In the genomic region with DNA sequence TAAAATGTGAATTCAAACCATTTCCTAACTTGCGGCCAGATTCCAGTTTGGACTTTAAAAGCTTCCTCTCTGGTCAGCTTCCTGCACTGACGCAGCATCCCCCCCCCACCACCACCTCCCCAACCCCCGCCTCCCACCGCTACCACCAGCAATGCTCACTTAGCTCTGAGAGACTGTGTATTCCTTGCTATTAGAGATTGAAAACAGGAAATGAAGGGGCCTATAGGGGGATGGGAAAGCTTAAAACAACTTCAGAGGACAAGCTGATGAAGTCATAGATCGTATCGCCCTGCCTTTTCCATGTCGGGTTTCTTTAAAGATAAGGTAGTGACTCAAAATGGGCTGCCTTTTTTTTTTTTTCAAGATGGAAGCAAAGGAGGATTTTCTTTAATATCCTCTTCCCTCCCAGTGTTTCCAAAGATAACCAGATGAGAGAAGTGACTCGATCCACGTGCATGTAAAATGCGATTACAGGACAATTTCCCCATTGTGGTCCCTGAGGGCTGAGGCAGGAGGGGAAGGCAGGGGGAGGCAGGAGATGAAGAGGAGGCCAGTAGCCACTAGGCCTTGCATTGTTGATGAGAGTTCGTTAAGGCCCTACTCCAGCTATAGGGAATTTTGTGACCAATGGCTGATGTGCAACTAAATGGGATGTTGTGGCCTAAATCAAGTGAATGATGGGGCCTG, we compare ENCODE assay signal across 18 mouse cellular contexts. TPM values are rescaled to one million over a fixed set of nuclear protein-coding genes. Genes with fewer than 3 reads are reported as not detected.
DNase-seq lines count a peak whose midpoint lies in the region; ATAC-seq lines count a peak whose summit lies in the region.
"Had no signal": no experiment of that assay in that cellular context is flagged by ENCODE, and none has a peak within 500 bp of the region (broad histone marks: within the 10 kb centered on the region; RNA-seq: fewer than 3 reads in every experiment).

No protein-coding gene starts in this region.

- DNase-seq in forebrain, embryonic 10.5 days (ENCODE audit: extremely low spot score, low spot score): no peak
- no peak for DNase-seq in kidney, adult 18-20 months
- DNase-seq in layer of hippocampus, postnatal 14 days (ENCODE audit: low spot score in 2 of 2): no peak
- DNase-seq in natural killer cell, adult 2 months (ENCODE audit: low spot score in 2 of 2): no peak
- DNase-seq: B cell, adult 2 months; cerebellum, adult 9-10 months; gastrocnemius, postnatal 14 days had no signal

- no peak overlapping the region for H3K9ac ChIP-seq in forebrain, embryonic 16.5 days (replicated peaks; ENCODE audit: low read depth, low read length)
- no peak overlapping the region for H3K9ac ChIP-seq in kidney, embryonic 14.5 days (ENCODE audit: low read depth, low read length)
- no peak overlapping the region for H3K9ac ChIP-seq in kidney, embryonic 16.5 days (replicated peaks; ENCODE audit: low read length)
- H3K9ac ChIP-seq: limb, embryonic 12.5 days; neural tube, embryonic 12.5 days had no signal

- no peaks in the 10 kb centered on the region for H3K9me3 ChIP-seq in forebrain, embryonic 10.5 days
- no peaks in the 10 kb centered on the region for H3K9me3 ChIP-seq in forebrain, embryonic 16.5 days (ENCODE audit: control insufficient read depth, low read length)
- no peaks in the 10 kb centered on the region for H3K9me3 ChIP-seq in kidney, embryonic 14.5 days (ENCODE audit: control insufficient read depth, low read length)
- H3K9me3 ChIP-seq in kidney, embryonic 16.5 days (ENCODE audit: low read length): no peaks in the 10 kb centered on the region
- H3K9me3 ChIP-seq: limb, embryonic 12.5 days; megakaryocyte, embryonic 14.5 days; neural tube, embryonic 12.5 days had no signal

- H3K4me3 ChIP-seq in forebrain, embryonic 10.5 days: no peak overlapping the region
- H3K4me3 ChIP-seq in forebrain, embryonic 16.5 days (replicated peaks; ENCODE audit: low read length): no peak overlapping the region
- H3K4me3 ChIP-seq in kidney, embryonic 14.5 days (ENCODE audit: low read length): no peak overlapping the region
- H3K4me3 ChIP-seq in kidney, embryonic 16.5 days (ENCODE audit: low read length): no peak overlapping the region
- H3K4me3 ChIP-seq: limb, embryonic 12.5 days; megakaryocyte, embryonic 14.5 days; neural tube, embryonic 12.5 days had no signal

- ATAC-seq in forebrain, embryonic 16.5 days: no peak
- ATAC-seq in kidney, embryonic 14.5 days (ENCODE audit: low FRiP score, low TSS enrichment): no peak
- no peak for ATAC-seq in kidney, embryonic 16.5 days (ENCODE audit: low FRiP score, low TSS enrichment)
- peak; percentile 50; the same call in 1 of the 2 replicates for ATAC-seq in megakaryocyte progenitor cell, adult 5-6 weeks (replicated peaks; ENCODE audit: poor library complexity)
- ATAC-seq: Patski had no signal

- H3K27ac ChIP-seq in forebrain, embryonic 10.5 days: 0 out of 2 replicates have a peak overlapping the region, but pooled peaks have one; percentile 25
- H3K27ac ChIP-seq in forebrain, embryonic 16.5 days (ENCODE audit: low read length): no peak overlapping the region
- peak overlapping the region; percentile 30; the same call in 1 of the 2 replicates for H3K27ac ChIP-seq in kidney, embryonic 14.5 days (ENCODE audit: low read depth, low read length)
- H3K27ac ChIP-seq in kidney, embryonic 16.5 days (ENCODE audit: low read length): peak overlapping the region; percentile 68
- H3K27ac ChIP-seq: neural tube, embryonic 12.5 days had no signal

- no peak overlapping the region for H3K4me2 ChIP-seq in forebrain, embryonic 16.5 days (ENCODE audit: low read length)
- no peak overlapping the region for H3K4me2 ChIP-seq in kidney, embryonic 14.5 days (replicated peaks; ENCODE audit: low read depth, low read length)
- no peak overlapping the region for H3K4me2 ChIP-seq in kidney, embryonic 16.5 days (replicated peaks; ENCODE audit: low read depth, low read length)
- H3K4me2 ChIP-seq: limb, embryonic 12.5 days; neural tube, embryonic 12.5 days had no signal

- H3K36me3 ChIP-seq in forebrain, embryonic 10.5 days (replicated peaks): no peaks in the 10 kb centered on the region
- H3K36me3 ChIP-seq in forebrain, embryonic 16.5 days (ENCODE audit: control insufficient read depth, insufficient read depth): no peaks in the 10 kb centered on the region
- no peaks in the 10 kb centered on the region for H3K36me3 ChIP-seq in kidney, embryonic 14.5 days (ENCODE audit: control insufficient read depth, insufficient read depth, low read length)
- no peaks in the 10 kb centered on the region for H3K36me3 ChIP-seq in kidney, embryonic 16.5 days (ENCODE audit: insufficient read depth, low read length)
- H3K36me3 ChIP-seq: limb, embryonic 12.5 days; neural tube, embryonic 12.5 days had no signal

- peaks cover 97% of the 10 kb centered on the region for H3K27me3 ChIP-seq in forebrain, embryonic 10.5 days (ENCODE audit: poor library complexity, severe bottlenecking)
- H3K27me3 ChIP-seq in forebrain, embryonic 16.5 days (replicated peaks; ENCODE audit: control insufficient read depth, insufficient read depth, low read length): no peaks in the 10 kb centered on the region
- peaks cover 3% of the 10 kb centered on the region; the same call in 1 of the 2 replicates for H3K27me3 ChIP-seq in kidney, embryonic 14.5 days (ENCODE audit: control insufficient read depth, insufficient read depth, low read length)
- peaks cover 14% of the 10 kb centered on the region; the same call in 1 of the 2 replicates for H3K27me3 ChIP-seq in kidney, embryonic 16.5 days (ENCODE audit: insufficient read depth, low read length)
- H3K27me3 ChIP-seq: neural tube, embryonic 12.5 days had no signal

- WGBS in forebrain, embryonic 10.5 days: 53% methylated on average over 11 of the region's 11 CpGs
- 53% methylated on average over 11 of the region's 11 CpGs for WGBS in forebrain, embryonic 16.5 days
- WGBS in kidney, embryonic 14.5 days: 45% methylated on average over 11 of the region's 11 CpGs
- 43% methylated on average over 11 of the region's 11 CpGs for WGBS in kidney, embryonic 16.5 days

- peaks cover 30% of the 10 kb centered on the region for H3K4me1 ChIP-seq in forebrain, embryonic 10.5 days
- H3K4me1 ChIP-seq in forebrain, embryonic 16.5 days (replicated peaks; ENCODE audit: control insufficient read depth, insufficient read depth, low read length): no peaks in the 10 kb centered on the region; the same call in 1 of the 2 replicates
- H3K4me1 ChIP-seq in kidney, embryonic 14.5 days (ENCODE audit: control insufficient read depth, insufficient read depth, low read length): peaks cover 7% of the 10 kb centered on the region; the same call in 1 of the 2 replicates
- H3K4me1 ChIP-seq in kidney, embryonic 16.5 days (ENCODE audit: insufficient read depth, low read length): peaks cover 22% of the 10 kb centered on the region
- H3K4me1 ChIP-seq: neural tube, embryonic 12.5 days had no signal

RNA-seq across cellular contexts. Expression of gene H2al1a, which starts 44.4 kb away (rescaled TPM):
- polyA plus RNA-seq in forebrain, embryonic 10.5 days (2016; fragmentation: Nextera tagmentation; extraction: Ambion mirVana): not detected in 2 replicates
- not detected in 2 replicates for polyA plus RNA-seq in forebrain, embryonic 16.5 days (2015; fragmentation: Nextera tagmentation; extraction: Ambion mirVana)
- polyA plus RNA-seq in kidney, embryonic 14.5 days (2014; fragmentation: Nextera tagmentation; extraction: Ambion mirVana): not detected in 2 replicates
- not detected in 2 replicates for polyA plus RNA-seq in kidney, embryonic 16.5 days (2015; fragmentation: Nextera tagmentation; extraction: Ambion mirVana)
- not detected in 2 replicates for total RNA-seq in megakaryocyte progenitor cell, adult 5-6 weeks (2015)
- not detected in 2 replicates for total RNA-seq in megakaryocyte progenitor cell, adult 5-6 weeks (2017)
- total RNA-seq in layer of hippocampus, postnatal 14 days (2021): not detected
- total RNA-seq: adrenal gland, postnatal 4 days; gastrocnemius, postnatal 14 days had no signal
- polyA plus RNA-seq: large intestine, adult 2 months; limb, embryonic 12.5 days; neural tube, embryonic 12.5 days; Patski; stomach, embryonic 14.5 days had no signal

RNA-seq across cellular contexts. Expression of gene H2al1b, which starts 47.6 kb away (rescaled TPM):
- not detected in 2 replicates for polyA plus RNA-seq in forebrain, embryonic 10.5 days (2016; fragmentation: Nextera tagmentation; extraction: Ambion mirVana)
- polyA plus RNA-seq in forebrain, embryonic 16.5 days (2015; fragmentation: Nextera tagmentation; extraction: Ambion mirVana): not detected in 2 replicates
- not detected in 2 replicates for polyA plus RNA-seq in kidney, embryonic 14.5 days (2014; fragmentation: Nextera tagmentation; extraction: Ambion mirVana)
- polyA plus RNA-seq in kidney, embryonic 16.5 days (2015; fragmentation: Nextera tagmentation; extraction: Ambion mirVana): not detected in 2 replicates
- total RNA-seq in megakaryocyte progenitor cell, adult 5-6 weeks (2015): not detected in 2 replicates
- not detected in 2 replicates for total RNA-seq in megakaryocyte progenitor cell, adult 5-6 weeks (2017)
- total RNA-seq in layer of hippocampus, postnatal 14 days (2021): not detected
- total RNA-seq: adrenal gland, postnatal 4 days; gastrocnemius, postnatal 14 days had no signal
- polyA plus RNA-seq: large intestine, adult 2 months; limb, embryonic 12.5 days; neural tube, embryonic 12.5 days; Patski; stomach, embryonic 14.5 days had no signal

RNA-seq across cellular contexts. Expression of gene H2al1c, which starts 50.8 kb away (rescaled TPM):
- polyA plus RNA-seq in forebrain, embryonic 10.5 days (2016; fragmentation: Nextera tagmentation; extraction: Ambion mirVana): not detected in 2 replicates
- polyA plus RNA-seq in forebrain, embryonic 16.5 days (2015; fragmentation: Nextera tagmentation; extraction: Ambion mirVana): not detected in 2 replicates
- polyA plus RNA-seq in kidney, embryonic 14.5 days (2014; fragmentation: Nextera tagmentation; extraction: Ambion mirVana): not detected in 2 replicates
- polyA plus RNA-seq in kidney, embryonic 16.5 days (2015; fragmentation: Nextera tagmentation; extraction: Ambion mirVana): not detected in 2 replicates
- total RNA-seq in megakaryocyte progenitor cell, adult 5-6 weeks (2015): not detected in 2 replicates
- total RNA-seq in megakaryocyte progenitor cell, adult 5-6 weeks (2017): not detected in 2 replicates
- total RNA-seq in layer of hippocampus, postnatal 14 days (2021): not detected
- total RNA-seq: adrenal gland, postnatal 4 days; gastrocnemius, postnatal 14 days had no signal
- polyA plus RNA-seq: large intestine, adult 2 months; limb, embryonic 12.5 days; neural tube, embryonic 12.5 days; Patski; stomach, embryonic 14.5 days had no signal

RNA-seq across cellular contexts. Expression of gene H2al1d, which starts 54.0 kb away (rescaled TPM):
- polyA plus RNA-seq in forebrain, embryonic 10.5 days (2016; fragmentation: Nextera tagmentation; extraction: Ambion mirVana): not detected in 2 replicates
- polyA plus RNA-seq in forebrain, embryonic 16.5 days (2015; fragmentation: Nextera tagmentation; extraction: Ambion mirVana): not detected in 2 replicates
- polyA plus RNA-seq in kidney, embryonic 14.5 days (2014; fragmentation: Nextera tagmentation; extraction: Ambion mirVana): not detected in 2 replicates
- not detected in 2 replicates for polyA plus RNA-seq in kidney, embryonic 16.5 days (2015; fragmentation: Nextera tagmentation; extraction: Ambion mirVana)
- total RNA-seq in megakaryocyte progenitor cell, adult 5-6 weeks (2015): not detected in 2 replicates
- not detected in 2 replicates for total RNA-seq in megakaryocyte progenitor cell, adult 5-6 weeks (2017)
- not detected for total RNA-seq in layer of hippocampus, postnatal 14 days (2021)
- total RNA-seq: adrenal gland, postnatal 4 days; gastrocnemius, postnatal 14 days had no signal
- polyA plus RNA-seq: large intestine, adult 2 months; limb, embryonic 12.5 days; neural tube, embryonic 12.5 days; Patski; stomach, embryonic 14.5 days had no signal

RNA-seq across cellular contexts. Expression of gene H2al1e, which starts 57.1 kb away (rescaled TPM):
- not detected in 2 replicates for polyA plus RNA-seq in forebrain, embryonic 10.5 days (2016; fragmentation: Nextera tagmentation; extraction: Ambion mirVana)
- not detected in 2 replicates for polyA plus RNA-seq in forebrain, embryonic 16.5 days (2015; fragmentation: Nextera tagmentation; extraction: Ambion mirVana)
- not detected in 2 replicates for polyA plus RNA-seq in kidney, embryonic 14.5 days (2014; fragmentation: Nextera tagmentation; extraction: Ambion mirVana)
- not detected in 2 replicates for polyA plus RNA-seq in kidney, embryonic 16.5 days (2015; fragmentation: Nextera tagmentation; extraction: Ambion mirVana)
- total RNA-seq in megakaryocyte progenitor cell, adult 5-6 weeks (2015): not detected in 2 replicates
- total RNA-seq in megakaryocyte progenitor cell, adult 5-6 weeks (2017): not detected in 2 replicates
- total RNA-seq in layer of hippocampus, postnatal 14 days (2021): not detected
- total RNA-seq: adrenal gland, postnatal 4 days; gastrocnemius, postnatal 14 days had no signal
- polyA plus RNA-seq: large intestine, adult 2 months; limb, embryonic 12.5 days; neural tube, embryonic 12.5 days; Patski; stomach, embryonic 14.5 days had no signal
